Mouse (Mus musculus): ENCODE results near the gene Cebpb. TPM values are rescaled to one million over a fixed set of nuclear protein-coding genes. Genes with fewer than 3 reads are reported as not detected.

Cebpb gene
- total and polyA plus RNA-seq, 3 experiments = 9.9 to 10.7 TPM; not detected in 1

DNA sequence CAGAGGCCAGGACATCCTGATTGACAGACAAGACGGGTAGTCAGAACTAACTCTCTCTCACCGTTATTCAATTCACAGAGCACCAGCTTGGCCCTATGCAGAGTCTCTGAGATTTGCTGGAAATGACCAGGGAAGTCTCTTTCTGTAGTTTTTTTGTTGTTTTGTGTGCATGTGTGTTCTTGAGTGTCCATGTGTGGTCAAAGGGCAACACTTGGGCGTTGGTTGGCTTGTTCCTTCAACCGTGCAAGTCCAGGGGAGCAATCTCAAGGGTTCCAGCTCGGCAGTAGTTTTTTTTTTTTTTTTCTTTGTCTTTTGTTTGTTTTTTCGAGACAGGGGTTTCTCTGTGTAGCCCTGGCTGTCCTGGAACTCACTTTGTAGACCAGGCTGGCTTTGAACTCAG, 26.0 kb upstream of the Cebpb start:
- H3K4me3 ChIP-seq (ENCODE audit: control insufficient read depth in 1 of 2, insufficient read depth in 1 of 2, low read depth in 2 of 2, low read length in 2 of 2) = no peak overlapping the region
- peaks cover 0 to 2% of the 10 kb centered on the region in 2 experiments; a peak in 1 of 4 replicates for H3K36me3 ChIP-seq (ENCODE audit: control insufficient read depth in 1 of 2, insufficient read depth in 2 of 2, low read length in 2 of 2)
- peaks cover 0 to 16% of the 10 kb centered on the region in 2 experiments; a peak in 3 of 4 replicates for H3K4me1 ChIP-seq (ENCODE audit: control insufficient read depth in 1 of 2, insufficient read depth in 2 of 2, low read length in 2 of 2)
- TF ChIP-seq TBP (IDR thresholded peaks at IDR 0.05; ENCODE audit: low read depth, low read length) (no peak), USF1 (IDR thresholded peaks at IDR 0.05; ENCODE audit: low read depth, low read length) (no peak), RAD21 (IDR thresholded peaks at IDR 0.05; ENCODE audit: low read depth, low read length) (no peak), ELF1 (IDR thresholded peaks at IDR 0.05; ENCODE audit: low read depth, low read length) (no peak), BHLHE40 (IDR thresholded peaks at IDR 0.05; ENCODE audit: borderline replicate concordance, low read depth, low read length) (no peak), SIN3A (IDR thresholded peaks at IDR 0.05; ENCODE audit: low read length) (no peak), CHD2 (IDR thresholded peaks at IDR 0.05; ENCODE audit: low read length) (no peak), GABPA (IDR thresholded peaks at IDR 0.05; ENCODE audit: low read depth, low read length) (no peak), TCF12 (IDR thresholded peaks at IDR 0.05; ENCODE audit: low read depth, low read length) (no peak), CHD1 (IDR thresholded peaks at IDR 0.05; ENCODE audit: low read depth, low read length) (no peak), MAZ (IDR thresholded peaks at IDR 0.05; ENCODE audit: low read depth, low read length) (no peak), HCFC1 (IDR thresholded peaks at IDR 0.05; ENCODE audit: low read depth, low read length) (no peak), ZMIZ1 (IDR thresholded peaks at IDR 0.05; ENCODE audit: low read depth, low read length) (no peak), POLR2AphosphoS2 (IDR thresholded peaks at IDR 0.05; ENCODE audit: low read length) (no peak), JUND (IDR thresholded peaks at IDR 0.05; ENCODE audit: low read depth, low read length) (no peak), EP300 (IDR thresholded peaks at IDR 0.05; ENCODE audit: low read depth in 1 of 2, low read length in 2 of 2) (no peak)
- DNase-seq (ENCODE audit: low read depth, low spot score) = no peak
- no peak overlapping the region for H3K27ac ChIP-seq (ENCODE audit: control insufficient read depth, low read depth, low read length)
- H3K79me2 ChIP-seq (ENCODE audit: control insufficient read depth, insufficient read depth, low read length, poor library complexity) = peaks cover 10% of the 10 kb centered on the region
- no peak overlapping the region for H3K9ac ChIP-seq (ENCODE audit: control insufficient read depth, low read depth, low read length, poor library complexity, severe bottlenecking)
- H3K9me3 ChIP-seq (replicated peaks; ENCODE audit: insufficient read depth, low read length) = no peaks in the 10 kb centered on the region
- peaks cover 0 to 1% of the 10 kb centered on the region in 2 experiments; a peak in 1 of 4 replicates for H3K27me3 ChIP-seq (ENCODE audit: control insufficient read depth in 1 of 2, insufficient read depth in 2 of 2, low read length in 2 of 2)

- Histone ChIP-seq H3K79me2 (ENCODE audit: control insufficient read depth, insufficient read depth, low read length, poor library complexity) (peaks cover 1% of the 10 kb centered on the region), H3K27ac (ENCODE audit: control insufficient read depth, low read depth, low read length) (no peak overlapping the region), H3K9me3 (replicated peaks; ENCODE audit: insufficient read depth, low read length) (no peaks in the 10 kb centered on the region), H3K27me3 (ENCODE audit: control insufficient read depth in 1 of 2, insufficient read depth in 2 of 2, low read length in 2 of 2) (peaks cover 0 to 1% of the 10 kb centered on the region in 2 experiments; a peak in 1 of 4 replicates), H3K9ac (ENCODE audit: control insufficient read depth, low read depth, low read length, poor library complexity, severe bottlenecking) (no peak overlapping the region), H3K36me3 (ENCODE audit: control insufficient read depth in 1 of 2, insufficient read depth in 2 of 2, low read length in 2 of 2) (no peaks in the 10 kb centered on the region), H3K4me3 (ENCODE audit: control insufficient read depth in 1 of 2, insufficient read depth in 1 of 2, low read depth in 2 of 2, low read length in 2 of 2) (no peak overlapping the region), H3K4me1 (ENCODE audit: control insufficient read depth in 1 of 2, insufficient read depth in 2 of 2, low read length in 2 of 2) (peaks cover 0 to 6% of the 10 kb centered on the region in 2 experiments; a peak in 3 of 4 replicates)
- no peak for DNase-seq (ENCODE audit: low read depth, low spot score)
- TF ChIP-seq NELFE (IDR thresholded peaks at IDR 0.05; ENCODE audit: low read depth, low read length) (no peak), ZNF384 (IDR thresholded peaks at IDR 0.05; ENCODE audit: low read depth, low read length) (no peak), POLR2A (IDR thresholded peaks at IDR 0.05; ENCODE audit: control insufficient read depth in 1 of 2, insufficient read depth in 1 of 2, low read depth in 1 of 2, low read length in 2 of 2, poor library complexity in 1 of 2) (no peak), CHD2 (IDR thresholded peaks at IDR 0.05; ENCODE audit: low read length) (no peak), MAX (IDR thresholded peaks at IDR 0.05; ENCODE audit: low read length) (no peak), KAT2A (conservative IDR thresholded peaks at IDR 0.05; ENCODE audit: low read depth, low read length) (no peak), SIN3A (IDR thresholded peaks at IDR 0.05; ENCODE audit: low read length) (no peak), GABPA (IDR thresholded peaks at IDR 0.05; ENCODE audit: low read depth, low read length) (no peak), TAL1 (IDR thresholded peaks at IDR 0.05; ENCODE audit: low read length) (no peak), E2F4 (IDR thresholded peaks at IDR 0.05; ENCODE audit: borderline replicate concordance, low read depth, low read length) (no peak), ETS1 (IDR thresholded peaks at IDR 0.05; ENCODE audit: low read depth, low read length) (no peak), ZMIZ1 (IDR thresholded peaks at IDR 0.05; ENCODE audit: low read depth, low read length) (no peak), NRF1 (IDR thresholded peaks at IDR 0.05; ENCODE audit: insufficient read depth, low read depth, low read length, poor library complexity, severe bottlenecking) (no peak), RAD21 (IDR thresholded peaks at IDR 0.05; ENCODE audit: low read depth, low read length) (no peak), TCF12 (IDR thresholded peaks at IDR 0.05; ENCODE audit: low read depth, low read length) (no peak), MXI1 (IDR thresholded peaks at IDR 0.05; ENCODE audit: low read depth, low read length) (no peak), GATA1 (IDR thresholded peaks at IDR 0.05; ENCODE audit: low read depth, low read length) (no peak), MAZ (IDR thresholded peaks at IDR 0.05; ENCODE audit: low read depth, low read length) (no peak)
Observed at GRCm38 (mm10) chr2:167665972-167666713, 22.6 kb upstream of the Cebpb start.

All from MEL (cell line).